Mouse (Mus musculus): ENCODE measurements around the gene Chga.

DNA sequence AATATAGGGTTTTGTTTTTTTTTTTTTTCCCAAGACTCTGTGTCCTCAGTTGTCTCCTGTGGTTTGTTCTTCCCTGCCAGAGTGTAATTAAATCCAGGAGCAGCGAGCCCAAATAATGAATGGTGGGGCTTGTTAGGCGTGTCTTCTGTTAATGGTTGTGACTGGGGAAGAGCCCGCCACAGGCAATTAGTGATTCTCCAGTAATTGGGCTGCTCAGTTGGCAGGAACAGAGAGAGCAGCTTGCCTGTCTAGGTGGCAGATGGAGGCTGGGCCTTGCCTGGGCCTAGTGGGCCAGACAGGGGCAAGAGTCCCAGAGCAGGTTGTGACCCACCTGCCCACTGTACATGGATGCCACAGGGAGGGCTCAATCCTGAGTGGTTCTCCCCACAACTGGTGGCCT, 43.4 kb upstream of the Chga start:
- TF ChIP-seq POLR2A (IDR thresholded peaks at IDR 0.05; ENCODE audit: low read depth, low read length), result no peak
- no peak for TF ChIP-seq CTCF (IDR thresholded peaks at IDR 0.05; ENCODE audit: extremely low read depth, insufficient read depth, insufficient read length, insufficient replicate concordance)
